33 mouse cellular contexts compared by ENCODE assay signal in the genomic region with DNA sequence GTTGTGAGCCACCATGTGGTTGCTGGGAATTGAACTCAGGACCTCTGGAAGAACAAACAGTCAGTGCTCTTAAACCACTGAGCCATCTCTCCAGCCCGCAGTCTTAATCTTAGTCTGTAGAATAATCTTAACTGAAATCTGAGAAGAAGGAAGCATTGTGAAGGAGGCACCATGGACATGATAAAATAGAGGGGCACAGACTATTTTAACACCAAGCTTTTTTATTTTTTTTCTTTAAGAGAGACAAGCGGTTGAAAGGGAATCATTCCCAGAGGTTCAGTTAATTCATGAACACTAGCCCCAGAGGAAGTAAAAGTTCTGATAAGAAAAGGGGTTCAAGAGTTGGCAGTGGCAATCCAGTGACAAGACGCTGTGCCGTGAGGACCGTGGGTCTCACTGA. TPM values are rescaled to one million over a fixed set of nuclear protein-coding genes. Genes with fewer than 3 reads are reported as not detected.
"Had no signal": no experiment of that assay in that cellular context is flagged by ENCODE, and none has a peak within 500 bp of the region (broad histone marks: within the 10 kb centered on the region; RNA-seq: fewer than 3 reads in every experiment).

No protein-coding gene starts in this region.

- H3K36me3 ChIP-seq: limb, embryonic 10.5 days; limb, embryonic 12.5 days; limb, embryonic 13.5 days; limb, embryonic 15.5 days; liver, embryonic 12.5 days; liver, embryonic 13.5 days; liver, embryonic 15.5 days; lung, embryonic 15.5 days; midbrain, embryonic 10.5 days; midbrain, embryonic 12.5 days; midbrain, embryonic 13.5 days; midbrain, embryonic 15.5 days; neural tube, embryonic 12.5 days had no signal

- ATAC-seq: liver, embryonic 12.5 days; liver, postnatal 0 days; lung, postnatal 0 days; midbrain, embryonic 13.5 days; midbrain, embryonic 15.5 days; midbrain, embryonic 16.5 days had no signal

- H3K27me3 ChIP-seq: limb, embryonic 12.5 days; limb, embryonic 13.5 days; limb, embryonic 15.5 days; liver, embryonic 12.5 days; liver, embryonic 13.5 days; liver, embryonic 15.5 days; lung, embryonic 15.5 days; midbrain, embryonic 12.5 days; midbrain, embryonic 13.5 days; midbrain, embryonic 15.5 days; neural tube, embryonic 12.5 days had no signal

- H3K4me2 ChIP-seq: limb, embryonic 12.5 days; limb, embryonic 13.5 days; limb, embryonic 15.5 days; liver, embryonic 11.5 days; liver, embryonic 12.5 days; liver, embryonic 13.5 days; liver, embryonic 15.5 days; lung, embryonic 14.5 days; lung, embryonic 15.5 days; midbrain, embryonic 11.5 days; midbrain, embryonic 12.5 days; midbrain, embryonic 13.5 days; midbrain, embryonic 15.5 days; neural tube, embryonic 12.5 days had no signal

- H3K9me3 ChIP-seq: limb, embryonic 10.5 days; limb, embryonic 12.5 days; limb, embryonic 13.5 days; limb, embryonic 15.5 days; liver, embryonic 12.5 days; liver, embryonic 13.5 days; liver, embryonic 15.5 days; lung, embryonic 15.5 days; megakaryocyte, embryonic 14.5 days; midbrain, embryonic 10.5 days; midbrain, embryonic 12.5 days; midbrain, embryonic 13.5 days; midbrain, embryonic 15.5 days; neural tube, embryonic 12.5 days had no signal

- H3K27ac ChIP-seq: limb, embryonic 10.5 days; limb, embryonic 12.5 days; limb, embryonic 13.5 days; limb, embryonic 15.5 days; liver, embryonic 12.5 days; liver, embryonic 13.5 days; liver, embryonic 14.5 days; liver, embryonic 15.5 days; lung, embryonic 15.5 days; macrophage; midbrain, embryonic 10.5 days; midbrain, embryonic 12.5 days; midbrain, embryonic 13.5 days; midbrain, embryonic 15.5 days; neural tube, embryonic 12.5 days had no signal

- H3K4me1 ChIP-seq: limb, embryonic 10.5 days; liver, embryonic 12.5 days; liver, embryonic 13.5 days; liver, embryonic 15.5 days; midbrain, embryonic 10.5 days; midbrain, embryonic 12.5 days; midbrain, embryonic 13.5 days; neural tube, embryonic 12.5 days had no signal

- H3K9ac ChIP-seq: limb, embryonic 12.5 days; limb, embryonic 13.5 days; limb, embryonic 15.5 days; liver, embryonic 12.5 days; liver, embryonic 13.5 days; liver, embryonic 14.5 days; liver, embryonic 15.5 days; liver, postnatal 0 days; lung, embryonic 14.5 days; lung, embryonic 15.5 days; midbrain, embryonic 12.5 days; midbrain, embryonic 13.5 days; midbrain, embryonic 15.5 days; neural tube, embryonic 12.5 days had no signal

- DNase-seq: left cerebral cortex, postnatal 4 days; liver; liver, embryonic 13.5 days; liver, postnatal 0 days; lung, adult 18-20 months; lung, adult 2 months; lung, embryonic 14.5 days; lung, postnatal 10 days; lung, postnatal 14 days; lung, postnatal 36 days; lung, postnatal 4 days; midbrain, embryonic 14.5 days had no signal

- H3K4me3 ChIP-seq: limb, embryonic 10.5 days; limb, embryonic 12.5 days; limb, embryonic 13.5 days; limb, embryonic 15.5 days; liver, embryonic 12.5 days; liver, embryonic 13.5 days; liver, embryonic 15.5 days; lung, embryonic 15.5 days; megakaryocyte, embryonic 14.5 days; midbrain, embryonic 10.5 days; midbrain, embryonic 12.5 days; midbrain, embryonic 13.5 days; midbrain, embryonic 15.5 days; myocyte; neural tube, embryonic 12.5 days had no signal

RNA-seq across cellular contexts. Expression of a gene that starts 15.8 kb away (rescaled TPM):
- total RNA-seq: megakaryocyte-erythroid progenitor cell, adult 5-6 weeks had no signal
